ENCODE assay signal across 8 mouse cellular contexts in genomic region chr1:160308996-160309395, GRCm38 (mm10).
DNase-seq lines count a peak whose midpoint lies in the region; ATAC-seq and TF ChIP-seq lines count a peak whose summit lies in the region.

No protein-coding gene starts in this region.

- H3K36me3 ChIP-seq in intestine, embryonic 15.5 days, result no peaks in the 10 kb centered on the region
- no peaks in the 10 kb centered on the region for H3K36me3 ChIP-seq in lung, embryonic 15.5 days

- peak; percentile 30 for DNase-seq in ovary, postnatal 14 days (ENCODE audit: low spot score)
- DNase-seq in ovary, adult 18-20 months (ENCODE audit: low spot score), result no peak
- DNase-seq in thymus, adult 18-20 months, result peak; percentile 63 to 80
- DNase-seq in layer of hippocampus, adult 18-20 months (ENCODE audit: low spot score in 2 of 2), result no peak
- DNase-seq in adrenal gland, adult 18-20 months (ENCODE audit: low spot score in 2 of 2), result no peak
- no peak for DNase-seq in layer of hippocampus, adult 2 months (ENCODE audit: low spot score in 2 of 2)

- H3K4me2 ChIP-seq in intestine, embryonic 15.5 days (replicated peaks), result peak overlapping the region; percentile 26
- peak overlapping the region; percentile 42 for H3K4me2 ChIP-seq in lung, embryonic 15.5 days

- ATAC-seq in intestine, embryonic 15.5 days, result peak; percentile 85
- ATAC-seq in lung, embryonic 15.5 days (ENCODE audit: borderline replicate concordance, extremely low read depth, low FRiP score, low TSS enrichment), result peak; percentile 56; the same call in 1 of the 2 replicates

- no peaks in the 10 kb centered on the region for H3K9me3 ChIP-seq in intestine, embryonic 15.5 days
- H3K9me3 ChIP-seq in lung, embryonic 15.5 days, result no peaks in the 10 kb centered on the region

- peaks cover 5% of the 10 kb centered on the region for H3K4me1 ChIP-seq in intestine, embryonic 15.5 days (replicated peaks)
- H3K4me1 ChIP-seq in lung, embryonic 15.5 days, result peaks cover 19% of the 10 kb centered on the region; the same call in 1 of the 2 replicates

- no peak for TF ChIP-seq CTCF in layer of hippocampus, adult 2 months (conservative IDR thresholded peaks at IDR 0.05)

- no peak overlapping the region for H3K27ac ChIP-seq in intestine, embryonic 15.5 days
- H3K27ac ChIP-seq in lung, embryonic 15.5 days, result peak overlapping the region; percentile 75
- no peak overlapping the region for H3K27ac ChIP-seq in layer of hippocampus, adult 2 months

- H3K4me3 ChIP-seq in intestine, embryonic 15.5 days (replicated peaks), result peak overlapping the region; percentile 13
- H3K4me3 ChIP-seq in lung, embryonic 15.5 days, result peak overlapping the region; percentile 29
- no peak overlapping the region for H3K4me3 ChIP-seq in layer of hippocampus, adult 2 months

- H3K9ac ChIP-seq in intestine, embryonic 15.5 days, result no peak overlapping the region
- H3K9ac ChIP-seq in lung, embryonic 15.5 days, result no peak overlapping the region

- no peaks in the 10 kb centered on the region for H3K27me3 ChIP-seq in intestine, embryonic 15.5 days (replicated peaks)
- H3K27me3 ChIP-seq in lung, embryonic 15.5 days, result no peaks in the 10 kb centered on the region

- WGBS in intestine, embryonic 15.5 days, result 22% methylated on average over 7 of the region's 7 CpGs
- 22% methylated on average over 7 of the region's 7 CpGs for WGBS in lung, embryonic 15.5 days

Comparison
In these comparisons a context has a peak if more than half of its experiments do, and no peak if none do; other contexts are left out.
1. DNase-seq: peak in ovary, postnatal 14 days (single experiment) and thymus, adult 18-20 months (2 of 2); none in ovary, adult 18-20 months (single experiment), layer of hippocampus, adult 18-20 months (0 of 2), adrenal gland, adult 18-20 months (0 of 2) and layer of hippocampus, adult 2 months (0 of 2).